Mouse (Mus musculus): Measurements from ENCODE around the gene Tdrd1.

Tdrd1 gene

GRCm38 (mm10) chr19:56910561-56910960 is 84.6 kb downstream of the Tdrd1 start:
- in situ Hi-C loops (cut with MboI) = no loop called here

GRCm38 (mm10) chr19:56913761-56914160 is 87.8 kb downstream of the Tdrd1 start:
- in situ Hi-C loops (cut with MboI) = no loop called here

DNA sequence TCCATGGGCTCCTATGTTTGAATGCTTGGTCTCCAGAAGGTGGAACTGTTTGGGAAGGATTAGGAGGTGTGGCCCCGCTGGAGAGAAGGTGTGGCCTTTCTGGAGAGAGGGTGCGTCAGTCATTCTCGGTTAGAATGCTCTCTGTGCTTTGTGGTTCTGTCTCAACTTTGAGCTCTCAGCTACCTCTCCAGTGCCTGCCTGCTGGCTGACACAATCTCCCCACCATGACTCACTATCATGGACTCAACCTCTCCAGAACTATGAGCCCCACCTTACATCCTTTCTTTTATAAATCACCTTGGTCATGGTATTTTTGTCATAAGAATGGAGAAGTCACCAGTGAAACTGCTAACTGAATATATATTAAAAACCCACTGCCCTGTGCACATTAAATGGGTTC is 88.6 kb downstream of the Tdrd1 start:
- in situ Hi-C loops (cut with MboI) = no loop called here

GRCm38 (mm10) chr19:56915084-56915483 is 89.1 kb downstream of the Tdrd1 start:
- in situ Hi-C loops (cut with MboI) = no loop called here

Measured in mature B cell (primary cell).